Mouse (Mus musculus) T-cell, adult 2 months (primary cell): ENCODE measurements around the gene Klf15.

Experiments
- DNase-seq: peaks from one replicate; pipeline ENCODE4 v3.0.0; 2022; ENCODE audit warnings: low spot score

The Klf15 gene

GRCm38 (mm10) chr6:90465028-90465640, 2.8 kb downstream of the Klf15 start:
- no peak for DNase-seq

- no peak for DNase-seq
Observed at GRCm38 (mm10) chr6:90466079-90466478, 3.7 kb downstream of the Klf15 start.

GRCm38 (mm10) chr6:90466847-90467410, 4.6 kb downstream of the Klf15 start:
- no peak for DNase-seq

GRCm38 (mm10) chr6:90468216-90468615, 5.8 kb downstream of the Klf15 start:
- no peak for DNase-seq

GRCm38 (mm10) chr6:90469041-90469440, 6.7 kb downstream of the Klf15 start:
- no peak for DNase-seq

- DNase-seq: no peak
Observed at GRCm38 (mm10) chr6:90470255-90470654, 7.9 kb downstream of the Klf15 start.

- no peak for DNase-seq
Observed at GRCm38 (mm10) chr6:90470947-90471541, 8.7 kb downstream of the Klf15 start.

GRCm38 (mm10) chr6:90472079-90472478, 9.7 kb downstream of the Klf15 start:
- no peak for DNase-seq

- no peak for DNase-seq
Observed at GRCm38 (mm10) chr6:90472697-90473096, 10.3 kb downstream of the Klf15 start.

GRCm38 (mm10) chr6:90473630-90474360, 11.4 kb downstream of the Klf15 start:
- no peak for DNase-seq

- no peak for DNase-seq
Observed at GRCm38 (mm10) chr6:90474361-90474750, 12.0 kb downstream of the Klf15 start.

GRCm38 (mm10) chr6:90475176-90475853, 12.9 kb downstream of the Klf15 start:
- no peak for DNase-seq

- DNase-seq: no peak
Observed at GRCm38 (mm10) chr6:90475854-90476212, 13.5 kb downstream of the Klf15 start.

GRCm38 (mm10) chr6:90476941-90477518, 14.7 kb downstream of the Klf15 start:
- DNase-seq: no peak

GRCm38 (mm10) chr6:90484249-90484648, 21.9 kb downstream of the Klf15 start:
- DNase-seq: no peak

- no peak for DNase-seq
Observed at GRCm38 (mm10) chr6:90484876-90485275, 22.5 kb downstream of the Klf15 start.

- DNase-seq: no peak
Observed at GRCm38 (mm10) chr6:90486176-90486921, 24.0 kb downstream of the Klf15 start, which contains the start of gene Aldh1l1. Aldh1l1 (plus strand) TSS chr6:90486427.

GRCm38 (mm10) chr6:90487531-90487930, 25.2 kb downstream of the Klf15 start:
- DNase-seq: no peak

- no peak for DNase-seq
Observed at GRCm38 (mm10) chr6:90489532-90489931, 27.2 kb downstream of the Klf15 start.

GRCm38 (mm10) chr6:90490976-90491375, 28.6 kb downstream of the Klf15 start:
- no peak for DNase-seq
